Mouse (Mus musculus) spleen, adult 2 months (tissue): ENCODE data around the gene Dst. TPM values are rescaled to one million over a fixed set of nuclear protein-coding genes. Genes with fewer than 3 reads are reported as not detected.
A peak's percentile ranks its signal among the peaks of the same experiment; 100 is the strongest.

Source experiments
- DNase-seq, 2 experiments: peaks; one replicate each; pipeline versions ENCODE4 v3.0.0 to v3.0.0-alpha.2; 2012 to 2021; ENCODE audit warnings: low spot score in 2 of 2, low read depth in 1 of 2
- H3K27ac ChIP-seq: fragments of 200-500 bp; 2 replicates; pipeline ENCODE4 v1.5.1; 2012; ENCODE audit warnings: low read length, inconsistent platforms; ENCODE audit not compliant: insufficient read depth
- H3K27me3 ChIP-seq: fragments of 200-500 bp; 2 replicates; pipeline ENCODE4 v1.6.1; 2012; ENCODE audit warnings: mild to moderate bottlenecking, moderate library complexity, low read length, inconsistent platforms; ENCODE audit not compliant: control insufficient read depth, insufficient read depth
- H3K36me3 ChIP-seq: fragments of 200-500 bp; 2 replicates; pipeline ENCODE4 v1.6.1; 2012; ENCODE audit warnings: mild to moderate bottlenecking, low read length, inconsistent platforms; ENCODE audit not compliant: control insufficient read depth, insufficient read depth
- H3K4me1 ChIP-seq: fragments of 200-500 bp; 2 replicates; pipeline ENCODE4 v1.6.1; 2011; ENCODE audit warnings: inconsistent platforms; ENCODE audit not compliant: control insufficient read depth, insufficient read depth, insufficient read length
- H3K4me3 ChIP-seq: fragments of 200-500 bp; 2 replicates; pipeline ENCODE4 v1.5.1; 2011; ENCODE audit warnings: mild to moderate bottlenecking, inconsistent platforms; ENCODE audit not compliant: insufficient read depth, insufficient read length; ENCODE audit errors: extremely low read depth
- CTCF ChIP-seq: fragments of 200-500 bp; IDR thresholded peaks from 2 replicates; pipeline ENCODE4 v1.5.1; 2011; ENCODE audit warnings: mild to moderate bottlenecking, inconsistent platforms; ENCODE audit not compliant: insufficient read depth, insufficient read length, insufficient replicate concordance; ENCODE audit errors: extremely low read depth
- POLR2A ChIP-seq: fragments of 200-500 bp; IDR thresholded peaks from 2 replicates; pipeline ENCODE4 v1.6.1; 2011; ENCODE audit warnings: low read depth, low read length, inconsistent platforms
- WGBS: fragments of 180-500 bp; shearing (Covaris S2); methylation state at CpG from one replicate; pipeline ENCODE4 v1.1.7; 2018; 5-methylcytosine and 5-hydroxymethylcytosine counted together
- polyA plus RNA-seq: library from polyadenylated mRNA; depleted of rRNA; stranded (reverse); fragments of >200 nt; gene quantifications from 2 replicates; pipeline ENCODE4 v1.2.3, GENCODE M21; 2012

Gene Dst
- polyA plus RNA-seq, 1 experiment = 7.6 TPM

GRCm38 (mm10) chr1:34122905-34123304, 214.9 kb downstream of the Dst start:
- Histone ChIP-seq H3K27me3 (no peaks in the 10 kb centered on the region), H3K4me3 (no peak overlapping the region), H3K4me1 (no peaks in the 10 kb centered on the region), H3K36me3 (no peaks in the 10 kb centered on the region), H3K27ac (no peak overlapping the region)
- DNase-seq = no peak
- 90% methylated on average over 1 of the region's 1 CpGs for WGBS
- TF ChIP-seq CTCF = no peak
- TF ChIP-seq POLR2A = no peak

DNA sequence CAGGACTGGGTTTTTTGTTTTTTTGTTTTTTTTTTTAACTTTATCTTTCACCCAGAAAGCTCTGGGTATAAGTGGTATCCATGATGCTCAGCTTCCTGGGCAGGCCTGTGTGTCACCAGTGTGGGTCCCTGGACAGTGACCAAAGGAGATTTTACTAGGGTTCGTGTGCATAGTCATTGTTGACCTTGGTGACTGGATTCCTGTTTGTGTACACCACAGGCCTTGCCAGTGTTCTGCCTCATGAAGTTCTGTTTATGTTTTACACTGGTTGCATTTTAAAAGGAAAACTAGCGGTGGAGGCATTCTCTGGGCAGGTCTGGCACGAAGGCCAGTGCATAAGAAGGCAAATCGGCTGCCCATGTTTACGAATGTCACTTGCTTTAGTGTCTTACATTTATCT, 215.3 kb downstream of the Dst start:
- peak overlapping the region; percentile 3; the same call in 1 of the 2 replicates for H3K27ac ChIP-seq
- no peak for DNase-seq
- no peak for TF ChIP-seq POLR2A
- TF ChIP-seq CTCF = no peak
- no peaks in the 10 kb centered on the region for H3K4me1 ChIP-seq
- WGBS = 87% methylated on average over 5 of the region's 5 CpGs
- H3K4me3 ChIP-seq = no peak overlapping the region
- no peaks in the 10 kb centered on the region for H3K36me3 ChIP-seq
- no peaks in the 10 kb centered on the region for H3K27me3 ChIP-seq

DNA sequence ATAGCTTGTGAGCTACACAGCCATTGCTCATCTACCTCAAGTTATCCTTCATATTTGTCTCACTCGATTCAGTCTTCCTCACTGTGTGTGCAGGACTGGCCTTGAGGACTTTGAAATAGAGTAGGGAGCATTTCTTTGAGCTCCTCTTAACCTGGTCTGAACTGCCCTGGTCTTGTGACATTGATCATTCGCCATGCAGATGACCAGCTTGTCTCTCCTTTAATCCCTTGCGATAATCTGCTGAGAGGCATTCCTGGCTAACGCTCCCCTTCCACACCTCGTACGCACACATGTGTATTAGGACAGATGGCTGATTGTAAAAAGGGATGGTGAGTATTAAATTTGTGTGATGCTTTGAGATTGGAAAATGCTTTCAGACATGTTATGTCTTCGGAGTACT, 216.4 kb downstream of the Dst start:
- WGBS = 92% methylated on average over 7 of the region's 7 CpGs
- no peak overlapping the region for H3K4me3 ChIP-seq
- TF ChIP-seq CTCF (no peak), POLR2A (no peak)
- H3K27ac ChIP-seq = no peak overlapping the region
- DNase-seq = no peak
- H3K27me3 ChIP-seq = no peaks in the 10 kb centered on the region
- no peaks in the 10 kb centered on the region for H3K4me1 ChIP-seq
- no peaks in the 10 kb centered on the region for H3K36me3 ChIP-seq

DNA sequence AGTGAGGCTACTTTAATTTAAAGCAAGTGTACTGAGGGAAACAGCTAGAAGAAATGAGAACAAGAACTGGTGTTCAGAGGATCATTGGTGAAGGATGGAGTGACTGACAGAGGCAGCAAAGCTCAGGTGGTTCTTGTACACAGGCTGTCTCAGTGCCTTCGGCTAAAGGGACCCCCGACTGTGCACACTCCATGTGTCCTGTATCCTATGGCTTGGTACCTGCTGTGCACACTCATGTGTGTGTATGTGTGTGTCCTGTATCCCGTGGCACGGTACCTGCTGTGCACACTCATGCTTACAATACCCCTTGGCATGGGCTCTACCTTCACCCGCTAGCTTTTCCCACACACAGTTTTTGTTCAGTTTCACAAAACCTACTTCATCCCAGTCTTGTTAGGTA, 217.1 kb downstream of the Dst start:
- H3K27ac ChIP-seq = no peak overlapping the region
- TF ChIP-seq POLR2A (no peak), CTCF (no peak)
- DNase-seq = no peak
- 90% methylated on average over 5 of the region's 5 CpGs for WGBS
- H3K36me3 ChIP-seq = no peaks in the 10 kb centered on the region
- no peaks in the 10 kb centered on the region for H3K27me3 ChIP-seq
- no peaks in the 10 kb centered on the region for H3K4me1 ChIP-seq
- H3K4me3 ChIP-seq = no peak overlapping the region

DNA sequence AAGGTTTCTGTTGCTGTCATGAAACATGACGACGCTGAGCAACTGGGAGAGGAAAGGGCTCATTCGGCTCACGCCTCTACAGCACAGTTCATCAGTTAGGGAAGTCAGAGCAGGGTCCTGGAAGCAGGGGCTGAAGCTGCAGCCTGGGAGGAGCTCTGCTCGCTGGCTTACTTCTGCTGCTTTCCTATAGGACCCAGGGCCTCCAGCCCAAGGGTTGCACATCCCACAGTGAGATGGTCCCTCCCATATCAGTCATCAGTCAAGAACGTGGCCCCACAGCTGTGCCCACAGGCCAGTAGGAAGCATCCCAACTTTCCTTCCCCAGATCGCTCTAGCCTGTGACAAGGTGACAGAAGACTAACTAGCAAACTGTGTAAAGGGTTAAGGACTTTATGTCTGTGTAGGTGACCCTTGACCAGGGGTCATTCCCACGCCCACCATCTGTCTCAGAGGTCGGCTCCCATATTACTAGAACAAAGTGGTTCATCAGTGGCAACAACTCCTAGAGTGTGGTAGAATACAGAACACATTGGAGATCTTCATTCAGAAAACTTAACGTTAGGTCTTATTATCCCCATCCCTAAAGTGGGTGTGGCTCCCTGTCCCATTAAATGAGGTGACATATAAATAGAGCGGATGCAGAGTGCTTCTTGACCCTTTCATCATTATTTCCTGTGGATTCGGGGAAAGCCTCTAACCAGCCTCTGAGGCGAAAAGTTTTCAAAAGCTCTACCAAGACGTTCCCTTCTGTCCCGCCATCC, 219.9 kb downstream of the Dst start:
- no peak overlapping the region for H3K27ac ChIP-seq

DNA sequence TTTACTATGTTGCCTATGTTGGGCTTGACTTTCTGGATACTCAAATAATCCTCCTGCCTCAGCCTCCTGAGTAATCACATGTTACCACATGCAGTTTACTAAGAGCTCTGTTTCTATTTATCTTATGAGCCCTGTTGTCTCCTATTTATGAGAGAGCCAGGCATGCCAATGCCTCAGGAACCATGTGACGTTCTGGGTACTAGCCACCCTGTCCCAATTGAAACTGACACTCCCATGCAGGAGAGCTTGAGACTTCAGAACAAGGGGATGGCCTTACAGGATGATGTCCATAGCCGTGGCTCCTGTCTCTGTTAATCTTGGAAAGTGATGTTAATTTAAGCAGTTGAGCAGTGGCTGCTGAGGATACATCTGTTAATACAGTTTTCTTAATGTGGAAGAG, 220.8 kb downstream of the Dst start:
- H3K27ac ChIP-seq = no peak overlapping the region

More for the DNA sequence above, 219.9 kb downstream of the Dst start:
- Histone ChIP-seq H3K4me3 (no peak overlapping the region), H3K27me3 (no peaks in the 10 kb centered on the region), H3K36me3 (no peaks in the 10 kb centered on the region), H3K4me1 (no peaks in the 10 kb centered on the region)
- TF ChIP-seq POLR2A (no peak), CTCF (no peak)
- WGBS = 85% methylated on average over 15 of the region's 15 CpGs
- DNase-seq = no peak

DNA sequence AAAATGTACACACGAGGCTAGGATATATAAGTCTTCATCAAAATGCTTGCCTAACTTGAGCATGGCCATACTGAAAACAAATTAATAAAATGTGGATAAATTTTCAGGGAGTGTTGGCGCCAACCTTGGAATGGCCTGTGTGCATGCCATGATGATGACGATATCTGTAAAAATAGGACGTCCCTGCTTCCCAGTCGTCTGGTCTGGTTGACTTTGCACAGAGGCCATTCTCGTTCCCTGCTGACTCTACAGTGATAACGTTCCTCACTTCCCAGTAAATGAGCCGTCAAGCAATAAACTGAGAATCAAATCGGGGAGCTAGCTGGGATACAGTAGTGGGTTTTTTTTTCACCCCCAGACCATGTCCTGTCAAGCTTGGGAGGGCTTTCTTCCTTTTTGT, 221.7 kb downstream of the Dst start:
- 83% methylated on average over 9 of the region's 9 CpGs for WGBS
- Histone ChIP-seq H3K4me3 (no peak overlapping the region), H3K27me3 (no peaks in the 10 kb centered on the region), H3K4me1 (no peaks in the 10 kb centered on the region), H3K27ac (no peak overlapping the region), H3K36me3 (no peaks in the 10 kb centered on the region)
- no peak for DNase-seq
- TF ChIP-seq POLR2A (no peak), CTCF (no peak)

More for the DNA sequence above, 220.8 kb downstream of the Dst start:
- no peak for DNase-seq
- Histone ChIP-seq H3K4me3 (no peak overlapping the region), H3K27me3 (no peaks in the 10 kb centered on the region), H3K4me1 (no peaks in the 10 kb centered on the region), H3K36me3 (no peaks in the 10 kb centered on the region)
- TF ChIP-seq CTCF (no peak), POLR2A (no peak)
- WGBS = 82% methylated on average over 2 of the region's 2 CpGs
